Mouse (Mus musculus) CH12.LX (cell line): ENCODE data around the gene Pygm. TPM values are rescaled to one million over a fixed set of nuclear protein-coding genes. Genes with fewer than 3 reads are reported as not detected.

Experiments used
- DNase-seq: peaks from one replicate; pipeline ENCODE4 v3.0.0-alpha.2; 2013; ENCODE audit errors: extremely low read depth
- H3K27ac ChIP-seq: 2 replicates; pipeline ENCODE4 v1.5.1; 2012; ENCODE audit warnings: low read depth, mild to moderate bottlenecking, control low read depth, moderate library complexity; ENCODE audit not compliant: insufficient read depth
- H3K27me3 ChIP-seq: replicated peaks from 2 replicates; pipeline ENCODE3; 2012; ENCODE audit warnings: inconsistent platforms
- H3K36me3 ChIP-seq, 2 experiments: replicated peaks in 1 of 2; 2 replicates each; pipeline versions ENCODE3 to v1.6.1; 2012; ENCODE audit warnings: inconsistent platforms in 1 of 2, low read length in 1 of 2, mild to moderate bottlenecking in 1 of 2, mixed read lengths in 1 of 2, moderate library complexity in 1 of 2; ENCODE audit not compliant: control insufficient read depth in 1 of 2, insufficient read depth in 1 of 2
- H3K4me1 ChIP-seq, 2 experiments: 2 replicates each; pipeline ENCODE4 v1.6.1; 2012; ENCODE audit warnings: inconsistent platforms in 1 of 2, moderate library complexity in 1 of 2; ENCODE audit not compliant: insufficient read depth in 2 of 2, control insufficient read depth in 1 of 2
- H3K4me2 ChIP-seq: 2 replicates; pipeline ENCODE4 v1.6.1; 2012; ENCODE audit warnings: low read depth, mild to moderate bottlenecking, control low read depth; ENCODE audit not compliant: poor library complexity, insufficient read depth, severe bottlenecking
- H3K4me3 ChIP-seq, 3 experiments: fragments of 150-350 bp in 1 of 3; sonication (generic) in 1 of 3; replicated peaks in 1 of 3; 2 replicates each; pipeline versions ENCODE3 to v1.5.1; 2011 to 2012; ENCODE audit warnings: low read depth in 2 of 3, low read length in 2 of 3, mild to moderate bottlenecking in 2 of 3, moderate library complexity in 2 of 3, control low read depth in 1 of 3, improper control_type of control experiment in 1 of 3, inconsistent platforms in 1 of 3, mixed read lengths in 1 of 3; ENCODE audit not compliant: poor library complexity in 1 of 3
- H3K79me2 ChIP-seq: replicated peaks from 2 replicates; pipeline ENCODE4 v1.6.1; 2012; ENCODE audit warnings: mild to moderate bottlenecking, moderate library complexity; ENCODE audit not compliant: control insufficient read depth, poor library complexity, insufficient read depth, severe bottlenecking; ENCODE audit errors: extremely low read depth
- H3K9ac ChIP-seq: 2 replicates; pipeline ENCODE4 v1.6.1; 2012; ENCODE audit warnings: low read depth, mild to moderate bottlenecking, control low read depth, moderate library complexity; ENCODE audit not compliant: insufficient read depth
- H3K9me3 ChIP-seq: replicated peaks from 2 replicates; pipeline ENCODE3; 2012; ENCODE audit warnings: low read length, inconsistent platforms, mixed read lengths
- BHLHE40 ChIP-seq: IDR thresholded peaks from 2 replicates; pipeline ENCODE4 v1.6.1; 2011; ENCODE audit warnings: mild to moderate bottlenecking, low read depth, low read length, improper control_type of control experiment
- CHD1 ChIP-seq: IDR thresholded peaks from 2 replicates; pipeline ENCODE4 v1.6.1; 2012; ENCODE audit warnings: low read depth, low read length, improper control_type of control experiment, inconsistent platforms
- CTCF ChIP-seq, 2 experiments: IDR thresholded peaks in 1 of 2; conservative IDR thresholded peaks in 1 of 2; 2 replicates each; pipeline ENCODE4 v1.5.1; 2011 to 2012; ENCODE audit warnings: low read depth in 2 of 2, low read length in 2 of 2, improper control_type of control experiment in 1 of 2, inconsistent platforms in 1 of 2, mild to moderate bottlenecking in 1 of 2, moderate library complexity in 1 of 2
- E2F4 ChIP-seq: IDR thresholded peaks from 2 replicates; pipeline ENCODE4 v1.6.1; 2011; ENCODE audit warnings: low read depth, low read length, improper control_type of control experiment; ENCODE audit not compliant: insufficient replicate concordance
- ELF1 ChIP-seq: IDR thresholded peaks from 2 replicates; pipeline ENCODE4 v1.6.1; 2014; ENCODE audit warnings: low read depth, mild to moderate bottlenecking, inconsistent platforms, low read length, improper control_type of control experiment
- EP300 ChIP-seq: IDR thresholded peaks from 2 replicates; pipeline ENCODE4 v1.6.1; 2011; ENCODE audit warnings: low read length, improper control_type of control experiment
- ETS1 ChIP-seq: conservative IDR thresholded peaks from 2 replicates; pipeline ENCODE4 v1.6.1; 2012; ENCODE audit warnings: low read depth, mild to moderate bottlenecking, inconsistent platforms, low read length, improper control_type of control experiment, moderate library complexity
- GABPA ChIP-seq: IDR thresholded peaks from 2 replicates; pipeline ENCODE4 v1.6.1; 2012; ENCODE audit warnings: low read depth, low read length, improper control_type of control experiment, inconsistent platforms; ENCODE audit not compliant: insufficient replicate concordance
- HCFC1 ChIP-seq: IDR thresholded peaks from 2 replicates; pipeline ENCODE4 v1.6.1; 2012; ENCODE audit warnings: low read depth, mild to moderate bottlenecking, inconsistent platforms, low read length, improper control_type of control experiment
- IRF4 ChIP-seq: IDR thresholded peaks from 2 replicates; pipeline ENCODE4 v1.6.1; 2014; ENCODE audit warnings: low read depth, mild to moderate bottlenecking, inconsistent platforms, low read length, improper control_type of control experiment
- JUN ChIP-seq: IDR thresholded peaks from 2 replicates; pipeline ENCODE4 v1.6.1; 2011; ENCODE audit warnings: low read depth, mild to moderate bottlenecking, low read length, improper control_type of control experiment, moderate library complexity; ENCODE audit not compliant: insufficient read depth
- JUND ChIP-seq: conservative IDR thresholded peaks from 2 replicates; pipeline ENCODE4 v1.6.1; 2011; ENCODE audit warnings: low read depth, low read length, improper control_type of control experiment
- KAT2A ChIP-seq: IDR thresholded peaks from 2 replicates; pipeline ENCODE4 v1.6.1; 2012; ENCODE audit warnings: low read length, improper control_type of control experiment, inconsistent platforms; ENCODE audit not compliant: insufficient replicate concordance
- MAFK ChIP-seq: IDR thresholded peaks from 2 replicates; pipeline ENCODE4 v1.6.1; 2011; ENCODE audit warnings: low read length, improper control_type of control experiment; ENCODE audit not compliant: insufficient replicate concordance
- MAX ChIP-seq: IDR thresholded peaks from 2 replicates; pipeline ENCODE4 v1.6.1; 2011; ENCODE audit warnings: low read length, improper control_type of control experiment
- MEF2A ChIP-seq: IDR thresholded peaks from 2 replicates; pipeline ENCODE4 v1.6.1; 2014; ENCODE audit warnings: low read depth, mild to moderate bottlenecking, inconsistent platforms, low read length, improper control_type of control experiment, borderline replicate concordance
- MXI1 ChIP-seq: IDR thresholded peaks from 2 replicates; pipeline ENCODE4 v1.6.1; 2011; ENCODE audit warnings: mild to moderate bottlenecking, low read depth, low read length, improper control_type of control experiment
- MYC ChIP-seq: IDR thresholded peaks from 2 replicates; pipeline ENCODE4 v1.6.1; 2011; ENCODE audit warnings: low read depth, mild to moderate bottlenecking, improper control_type of control experiment, low read length
- NELFE ChIP-seq: IDR thresholded peaks from 2 replicates; pipeline ENCODE4 v1.6.1; 2011; ENCODE audit warnings: low read depth, low read length, improper control_type of control experiment
- PAX5 ChIP-seq: IDR thresholded peaks from 2 replicates; pipeline ENCODE4 v1.6.1; 2012; ENCODE audit warnings: low read length, inconsistent platforms, mixed read lengths
- POLR2A ChIP-seq: IDR thresholded peaks from 2 replicates; pipeline ENCODE4 v1.6.1; 2011; ENCODE audit warnings: low read depth, mild to moderate bottlenecking, improper control_type of control experiment, low read length
- RAD21 ChIP-seq: IDR thresholded peaks from 2 replicates; pipeline ENCODE4 v1.6.1; 2011; ENCODE audit warnings: low read depth, mild to moderate bottlenecking, low read length, improper control_type of control experiment, moderate library complexity
- RCOR1 ChIP-seq: conservative IDR thresholded peaks from 2 replicates; pipeline ENCODE4 v1.6.1; 2012; ENCODE audit warnings: low read depth, mild to moderate bottlenecking, inconsistent platforms, low read length, improper control_type of control experiment
- SIN3A ChIP-seq: IDR thresholded peaks from 2 replicates; pipeline ENCODE4 v1.6.1; 2012; ENCODE audit warnings: low read length, improper control_type of control experiment, inconsistent platforms
- TBP ChIP-seq: conservative IDR thresholded peaks from 2 replicates; pipeline ENCODE4 v1.6.1; 2011; ENCODE audit warnings: low read depth, low read length, improper control_type of control experiment
- TCF12 ChIP-seq: IDR thresholded peaks from 2 replicates; pipeline ENCODE4 v1.6.1; 2014; ENCODE audit warnings: low read depth, mild to moderate bottlenecking, inconsistent platforms, low read length, improper control_type of control experiment
- UBTF ChIP-seq: IDR thresholded peaks from 2 replicates; pipeline ENCODE4 v1.6.1; 2012; ENCODE audit warnings: low read depth, mild to moderate bottlenecking, inconsistent platforms, low read length, improper control_type of control experiment, moderate library complexity
- USF1 ChIP-seq: IDR thresholded peaks from 2 replicates; pipeline ENCODE4 v1.6.1; 2014; ENCODE audit warnings: low read depth, mild to moderate bottlenecking, inconsistent platforms, low read length, improper control_type of control experiment
- USF2 ChIP-seq: conservative IDR thresholded peaks from 2 replicates; pipeline ENCODE4 v1.6.1; 2011; ENCODE audit warnings: low read depth, low read length, improper control_type of control experiment
- ZC3H11A ChIP-seq: IDR thresholded peaks from 2 replicates; pipeline ENCODE4 v1.6.1; 2012; ENCODE audit warnings: low read depth, mild to moderate bottlenecking, inconsistent platforms, low read length, improper control_type of control experiment
- ZKSCAN1 ChIP-seq: IDR thresholded peaks from 2 replicates; pipeline ENCODE4 v1.6.1; 2012; ENCODE audit warnings: low read depth, inconsistent platforms, low read length, improper control_type of control experiment, borderline replicate concordance
- dilution Hi-C: fragments of 300-500 bp; cut with MboI; formaldehyde crosslinking; loops from 2 replicates; pipeline ENCODE4 v1.14.3; 2020; ENCODE audit warnings: low sequenced_read_pairs; ENCODE audit not compliant: extremely low pct_unique_long_range_greater_than_20kb, extremely low pct_ligation_motif_present
- in situ Hi-C: fragments of 300-500 bp; cut with MboI; formaldehyde crosslinking; loops from 3 replicates; pipeline ENCODE4 v1.14.3; 2019; ENCODE audit warnings: low sequenced_read_pairs, low pct_ligation_motif_present, low pct_unique_long_range_greater_than_20kb, mixed read lengths
- polyA plus RNA-seq: library from polyadenylated mRNA; unstranded; fragments of >175 nt; gene quantifications from 2 replicates; pipeline ENCODE4 v1.2.1, GENCODE M21; 2012; ENCODE audit warnings: low read depth; ENCODE audit not compliant: insufficient read length
- total RNA-seq, 2 experiments: library from RNA; depleted of rRNA; stranded (reverse); fragments of 300-350 nt in 1 of 2; fragments of >200 nt in 1 of 2; gene quantifications; 2 replicates each; pipeline ENCODE4 v1.2.3; 2012 to 2014

Gene Pygm
- total and polyA plus RNA-seq, 3 experiments, result 0.32 to 2.0 (median 0.47) TPM

DNA sequence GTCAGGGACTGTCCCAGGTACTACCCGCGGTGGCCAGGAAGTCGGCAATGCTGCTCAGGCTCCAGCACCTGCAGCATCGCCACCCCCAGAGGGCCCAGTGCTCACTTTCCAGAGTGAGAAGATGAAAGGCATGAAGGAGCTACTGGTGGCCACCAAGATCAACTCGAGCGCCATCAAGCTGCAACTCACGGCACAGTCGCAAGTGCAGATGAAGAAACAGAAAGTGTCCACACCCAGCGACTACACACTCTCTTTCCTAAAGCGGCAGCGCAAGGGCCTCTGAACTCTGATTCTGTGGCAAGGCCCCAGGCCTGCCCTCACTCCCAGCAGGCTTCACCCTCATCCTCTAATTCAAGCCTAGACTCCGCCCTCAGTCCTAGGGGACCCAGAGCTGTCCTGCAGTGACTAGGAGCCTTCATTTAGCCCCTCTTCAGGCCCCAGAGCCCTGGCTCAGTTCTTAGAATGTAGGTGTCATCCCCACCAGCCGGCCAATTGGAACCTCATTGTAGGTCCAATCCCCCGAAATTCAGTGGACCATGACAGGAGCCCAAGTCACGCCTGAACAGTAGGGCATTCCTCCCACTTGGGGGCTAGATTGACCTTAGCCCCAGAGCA is 44.2 kb upstream of the Pygm start (continued):
- TF ChIP-seq UBTF (no peak; the same call in 1 of the 2 replicates), MAX (0 out of 2 replicates have a peak, but pooled peaks have one; percentile 34), MXI1 (peak; percentile 69; the same call in 1 of the 2 replicates), RAD21 (peak; percentile 54), RCOR1 (no peak), IRF4 (peak; percentile 81), USF1 (no peak), SIN3A (peak; percentile 4; the same call in 1 of the 2 replicates), BHLHE40 (peak; percentile 44), GABPA (no peak), TCF12 (0 out of 2 replicates have a peak, but pooled peaks have one; percentile 66), MEF2A (peak; percentile 72; the same call in 1 of the 2 replicates), E2F4 (no peak), KAT2A (no peak), MYC (peak; percentile 70; the same call in 1 of the 2 replicates), EP300 (peak; percentile 41; the same call in 1 of the 2 replicates), USF2 (no peak), ETS1 (no peak), MAFK (no peak), TBP (no peak)
- TF ChIP-seq, all 38 proteins: peak for 17

DNA sequence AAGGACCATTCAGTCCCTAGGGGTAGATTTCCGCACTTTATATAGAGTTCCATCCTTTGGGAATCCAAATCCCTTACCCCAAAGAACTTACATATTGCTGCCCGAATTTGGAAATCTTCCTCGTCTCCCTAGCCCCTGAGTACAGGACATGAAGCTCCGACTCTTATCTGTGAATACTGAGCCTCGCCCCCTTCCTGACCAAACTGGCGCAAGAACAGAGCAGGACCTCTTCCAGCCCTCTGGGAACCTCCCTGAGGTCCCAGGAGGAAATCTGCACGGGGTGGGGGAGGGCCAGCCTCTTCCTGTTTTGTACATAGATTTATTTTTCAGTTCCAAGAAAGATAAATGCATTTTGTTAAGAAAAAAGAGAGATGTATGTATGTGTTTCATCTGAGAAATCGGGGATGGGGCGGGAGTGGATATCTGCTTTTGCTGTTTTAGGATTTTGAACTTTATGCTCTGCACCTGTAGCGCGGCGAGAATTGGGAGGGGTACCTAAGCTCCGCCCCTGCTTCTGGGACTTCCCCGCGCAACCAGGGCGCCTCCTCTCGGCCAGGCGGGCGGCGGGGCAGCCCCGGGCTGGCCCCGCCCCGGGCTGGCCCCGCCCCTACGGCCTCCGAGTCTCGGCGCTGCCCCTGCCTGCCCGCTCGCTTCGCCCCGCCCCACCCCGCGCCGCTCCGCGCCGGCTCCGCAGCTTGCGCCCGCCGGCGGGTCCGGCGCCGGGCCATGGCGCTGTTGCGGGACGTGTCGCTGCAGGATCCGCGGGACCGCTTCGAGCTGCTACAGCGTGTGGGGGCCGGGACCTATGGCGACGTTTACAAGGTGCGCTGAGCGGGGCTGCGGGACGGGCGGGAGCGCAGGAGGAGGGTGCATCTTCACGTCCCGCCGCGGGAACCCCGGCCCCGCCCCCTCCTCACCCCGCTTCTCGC is 43.4 kb upstream of the Pygm start, which contains the start of gene Map4k2:
Map4k2 (plus strand) TSS at position 612 of the 929 bp plus-strand sequence.
- in situ Hi-C loops, result no loop called here
- peak within 1 kb of the TSS; percentile 75 to 96 (median 90) for H3K4me3 ChIP-seq
- H3K27ac ChIP-seq, result peak within 1 kb of the TSS; percentile 99
- H3K27me3 ChIP-seq, result no peaks in the 10 kb centered on the region
- no peaks in the 10 kb centered on the region for H3K9me3 ChIP-seq
- dilution Hi-C loops, result no loop called here
- peak within 1 kb of the TSS; percentile 90 for H3K4me2 ChIP-seq
- DNase-seq, result peak; percentile 90
- H3K36me3 ChIP-seq, result peaks cover 55 to 69% of the 10 kb centered on the region in 2 experiments
- peak within 1 kb of the TSS; percentile 81 for H3K9ac ChIP-seq
- peaks cover 37 to 72% of the 10 kb centered on the region in 2 experiments for H3K4me1 ChIP-seq
- peaks cover 25% of the 10 kb centered on the region for H3K79me2 ChIP-seq
- TF ChIP-seq USF1 (no peak), MYC (0 out of 2 replicates have a peak, but pooled peaks have one; percentile 22), BHLHE40 (peak; percentile 74), JUND (no peak), ELF1 (peak; percentile 76), NELFE (peak; percentile 50), TBP (no peak), ZC3H11A (no peak), PAX5 (no peak), CHD1 (no peak), E2F4 (no peak), ZKSCAN1 (no peak), JUN (no peak), GABPA (no peak), SIN3A (peak; percentile 14), EP300 (peak; percentile 76), CTCF (conservative IDR thresholded peaks at IDR 0.05 in 1 of 2, IDR thresholded peaks at IDR 0.05 in 1 of 2; ENCODE audit: low read depth in 2 of 2, low read length in 2 of 2) (0 out of 4 replicates have a peak, but pooled peaks of 1 of the 2 experiments have one; percentile 17), MEF2A (no peak), MXI1 (peak; percentile 15; the same call in 1 of the 2 replicates), POLR2A (no peak), ETS1 (peak; percentile 75), HCFC1 (0 out of 2 replicates have a peak, but pooled peaks have one; percentile 55)
